Mouse (Mus musculus): ENCODE measurements around the gene Nes.

GRCm38 (mm10) chr3:87945781-87946540 is 24.9 kb upstream of the Nes start:
- no peak for TF ChIP-seq HCFC1 (IDR thresholded peaks at IDR 0.05; ENCODE audit: borderline replicate concordance, insufficient read depth, low read length)
- TF ChIP-seq ZNF384 (IDR thresholded peaks at IDR 0.05; ENCODE audit: low read depth, low read length) = no peak
- no peak for TF ChIP-seq MAFK (IDR thresholded peaks at IDR 0.05; ENCODE audit: insufficient read depth, low read depth, low read length)
- no peak for TF ChIP-seq CHD2 (IDR thresholded peaks at IDR 0.05; ENCODE audit: low read depth, low read length)

Measured in ES-E14 (cell line).